Mouse (Mus musculus) lung, embryonic 14.5 days (tissue): ENCODE measurements around the gene Mpzl3. TPM values are rescaled to one million over a fixed set of nuclear protein-coding genes. Genes with fewer than 3 reads are reported as not detected.
"Not testable (repeated sequence)": the region's sequence is repeated elsewhere in the genome, so short reads cannot be mapped to it uniquely, and the experiment has no call there.

Source experiments
- ATAC-seq: fragments of 200-750 bp; cut with Nextera tagmentation; 2 replicates; pipeline ENCODE4 v1.8.0; 2017; ENCODE audit warnings: mild to moderate bottlenecking, moderate TSS enrichment, moderate library complexity; ENCODE audit not compliant: insufficient read depth
- DNase-seq: peaks from one replicate; pipeline ENCODE4 v3.0.0-alpha.2; 2015
- H3K27ac ChIP-seq: fragments of 300-500 bp; sonication (generic); 2 replicates; pipeline ENCODE4 v1.5.1; 2014; ENCODE audit warnings: low read depth, mild to moderate bottlenecking, moderate library complexity
- H3K27me3 ChIP-seq: fragments of 300-500 bp; sonication (generic); 2 replicates; pipeline ENCODE4 v1.6.1; 2014; ENCODE audit warnings: low read length, control low read depth; ENCODE audit not compliant: insufficient read depth
- H3K36me3 ChIP-seq: fragments of 300-500 bp; sonication (generic); 2 replicates; pipeline ENCODE4 v1.6.1; 2014; ENCODE audit warnings: control low read depth; ENCODE audit not compliant: insufficient read depth
- H3K4me1 ChIP-seq: fragments of 300-500 bp; sonication (generic); 2 replicates; pipeline ENCODE4 v1.6.1; 2014; ENCODE audit warnings: antibody characterized with exemption, control low read depth; ENCODE audit not compliant: insufficient read depth
- H3K4me2 ChIP-seq: fragments of 300-500 bp; sonication (generic); 2 replicates; pipeline ENCODE4 v1.6.1; 2014; ENCODE audit warnings: mild to moderate bottlenecking
- H3K4me3 ChIP-seq: fragments of 300-500 bp; sonication (generic); 2 replicates; pipeline ENCODE4 v1.5.1; 2014; ENCODE audit warnings: low read depth, low read length
- H3K9ac ChIP-seq: fragments of 300-500 bp; sonication (generic); 2 replicates; pipeline ENCODE4 v1.6.1; 2014
- H3K9me3 ChIP-seq: fragments of 300-500 bp; sonication (generic); 2 replicates; pipeline ENCODE4 v1.6.1; 2016; ENCODE audit warnings: low read depth, low read length, control low read depth
- CTCF ChIP-seq: IDR thresholded peaks from 2 replicates; pipeline ENCODE4 v1.5.1; 2016; ENCODE audit warnings: antibody characterized with exemption, low read depth
- WGBS: fragments of 180-500 bp; shearing (Covaris S2); extraction: QIAGEN DNeasy Blood & Tissue Kit; methylation state at CpG from one replicate; pipeline ENCODE4 v1.1.7; 2014; 5-methylcytosine and 5-hydroxymethylcytosine counted together
- polyA plus RNA-seq: library from polyadenylated mRNA; unstranded; fragments of >200 nt; fragmentation: Nextera tagmentation; extraction: Ambion mirVana; gene quantifications from 2 replicates; pipeline ENCODE4 v1.2.1, GENCODE M21; 2014

Gene Mpzl3
- polyA plus RNA-seq, 1 experiment from 2014 or later: 2.1 TPM

DNA sequence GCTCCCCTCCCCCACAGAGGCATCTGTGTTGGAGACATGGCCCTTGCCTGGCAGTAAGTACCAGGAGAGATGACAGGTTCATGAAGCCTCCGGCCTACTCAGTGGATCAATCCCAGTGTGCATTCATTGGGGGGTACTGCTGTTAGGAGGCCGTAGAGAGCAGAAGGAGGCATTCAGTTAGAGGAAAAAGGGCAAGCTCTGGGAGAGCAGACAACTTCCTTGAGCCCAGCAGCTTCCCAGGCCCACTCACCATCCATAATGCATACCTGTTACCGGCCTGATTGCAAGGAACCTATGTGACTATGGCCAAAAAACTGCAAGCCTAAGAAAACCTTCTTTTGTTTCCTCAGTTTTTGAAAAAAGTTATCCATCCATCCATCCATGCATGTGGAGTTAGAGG lies 20.5 kb upstream of the Mpzl3 start:
- no peak for DNase-seq
- WGBS: 67% methylated on average over 3 of the region's 3 CpGs

DNA sequence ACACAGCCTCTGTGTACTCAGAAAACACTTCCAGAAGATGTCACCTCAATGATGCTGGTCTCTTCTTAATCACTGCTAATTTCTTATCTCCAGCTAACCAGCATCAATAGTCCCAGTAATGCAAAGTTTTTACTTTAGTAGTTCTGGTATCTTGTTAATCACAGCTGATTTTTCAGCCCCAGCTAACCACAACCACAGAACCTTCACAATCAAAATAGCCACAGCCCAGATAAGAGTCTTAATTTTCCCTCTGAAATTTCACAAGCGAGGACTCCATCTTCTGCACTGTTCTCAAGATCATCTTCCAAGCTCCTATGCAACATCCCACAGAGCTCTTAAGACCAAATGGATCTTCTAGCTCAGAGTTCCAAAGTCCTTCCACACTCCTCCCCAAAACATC lies 17.2 kb upstream of the Mpzl3 start:
- not testable (repeated sequence) for H3K4me1 ChIP-seq, H3K4me3 ChIP-seq, H3K9ac ChIP-seq, H3K27ac ChIP-seq, H3K4me2 ChIP-seq, H3K36me3 ChIP-seq, ATAC-seq, DNase-seq, H3K9me3 ChIP-seq
- peaks cover 28% of the 10 kb centered on the region for H3K27me3 ChIP-seq
- 78% methylated on average over 1 of the region's 1 CpGs for WGBS

More for the DNA sequence above, 20.5 kb upstream of the Mpzl3 start:
- Histone ChIP-seq H3K4me2 (no peak overlapping the region), H3K27me3 (no peaks in the 10 kb centered on the region; the same call in 1 of the 2 replicates), H3K36me3 (no peaks in the 10 kb centered on the region), H3K4me1 (no peaks in the 10 kb centered on the region), H3K9ac (no peak overlapping the region), H3K9me3 (no peaks in the 10 kb centered on the region), H3K4me3 (no peak overlapping the region), H3K27ac (no peak overlapping the region)
- no peak for TF ChIP-seq CTCF
- no peak for ATAC-seq

DNA sequence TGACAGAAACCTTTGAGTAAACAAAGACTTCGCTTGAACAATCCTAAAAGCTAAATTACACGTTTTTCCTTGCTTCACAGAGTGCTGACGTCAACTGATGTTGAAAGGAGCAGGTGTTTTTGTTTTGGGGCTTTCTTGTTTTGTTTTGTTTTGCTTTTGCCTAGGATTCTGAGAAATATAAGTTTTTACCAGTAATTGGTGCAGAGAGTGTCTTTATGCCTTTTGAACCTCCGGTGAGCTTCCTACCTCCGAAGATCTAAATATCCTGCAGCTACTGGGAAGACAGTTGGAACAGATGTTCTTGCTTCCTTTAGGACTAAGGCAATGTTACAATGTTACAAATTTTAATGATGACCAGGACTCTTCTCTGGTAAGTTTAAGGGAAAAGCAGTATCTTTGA lies 15.5 kb upstream of the Mpzl3 start, which contains the start of gene Mpzl2:
Gene Mpzl2 (plus strand): TSS at position 301 of the 400 bp plus-strand sequence.
- no peak within 1 kb of the TSS for H3K27ac ChIP-seq
- ATAC-seq: no peak
- no peak within 1 kb of the TSS for H3K4me3 ChIP-seq
- H3K9me3 ChIP-seq: no peaks in the 10 kb centered on the region
- no peak for TF ChIP-seq CTCF
- no peak for DNase-seq
- 44% methylated on average over 5 of the region's 5 CpGs for WGBS
- no peaks in the 10 kb centered on the region for H3K36me3 ChIP-seq
- H3K4me2 ChIP-seq: peak within 1 kb of the TSS; percentile 35
- H3K27me3 ChIP-seq: peaks cover 42% of the 10 kb centered on the region
- H3K4me1 ChIP-seq: no peaks in the 10 kb centered on the region
- no peak within 1 kb of the TSS for H3K9ac ChIP-seq

DNA sequence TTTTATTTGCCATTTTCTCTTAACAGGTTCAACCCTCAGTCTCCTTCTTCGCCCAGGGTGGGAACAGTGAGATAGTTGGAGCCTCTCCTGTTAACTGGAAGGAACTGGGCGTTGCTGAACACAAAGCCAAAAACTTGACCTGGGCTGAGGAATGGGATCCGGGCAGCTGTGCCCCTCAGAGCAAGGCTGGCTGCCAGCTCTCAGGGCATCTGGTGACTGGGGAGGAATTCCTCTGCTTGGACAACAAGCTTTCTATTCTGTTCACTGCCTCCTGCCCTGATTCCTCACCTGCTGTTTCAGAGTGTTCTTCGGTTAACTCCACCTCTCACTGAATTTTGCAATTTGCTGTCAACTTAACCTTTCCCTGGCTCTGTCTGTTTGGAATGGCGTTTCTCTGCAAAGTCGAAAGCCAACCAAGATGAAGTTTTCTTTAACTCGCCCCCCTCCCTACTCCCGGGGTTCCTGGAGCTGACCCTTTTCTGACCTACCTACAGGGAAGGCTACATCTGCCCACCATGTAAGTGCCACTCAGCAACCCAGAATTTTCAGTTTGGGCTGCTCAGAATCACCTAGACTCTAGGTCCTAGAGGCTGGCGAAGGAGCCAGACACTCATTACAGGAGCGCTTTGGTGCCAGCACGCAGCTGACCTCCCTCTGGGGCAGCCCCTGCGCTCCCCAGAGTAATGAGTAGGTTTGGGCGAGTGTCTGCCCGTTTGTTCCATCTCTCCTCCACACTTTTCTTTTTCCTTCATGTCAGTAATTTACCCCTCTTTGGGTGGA lies 14.7 kb upstream of the Mpzl3 start:
- no peaks in the 10 kb centered on the region for H3K36me3 ChIP-seq
- ATAC-seq: no peak
- no peak overlapping the region for H3K9ac ChIP-seq
- H3K27ac ChIP-seq: no peak overlapping the region
- H3K4me3 ChIP-seq: no peak overlapping the region
- peak; percentile 1 for DNase-seq
- no peaks in the 10 kb centered on the region for H3K4me1 ChIP-seq
- TF ChIP-seq CTCF: no peak
- no peaks in the 10 kb centered on the region for H3K9me3 ChIP-seq
- H3K27me3 ChIP-seq: peaks cover 42% of the 10 kb centered on the region
- 12% methylated on average over 14 of the region's 14 CpGs for WGBS
- peak overlapping the region; percentile 35 for H3K4me2 ChIP-seq

DNA sequence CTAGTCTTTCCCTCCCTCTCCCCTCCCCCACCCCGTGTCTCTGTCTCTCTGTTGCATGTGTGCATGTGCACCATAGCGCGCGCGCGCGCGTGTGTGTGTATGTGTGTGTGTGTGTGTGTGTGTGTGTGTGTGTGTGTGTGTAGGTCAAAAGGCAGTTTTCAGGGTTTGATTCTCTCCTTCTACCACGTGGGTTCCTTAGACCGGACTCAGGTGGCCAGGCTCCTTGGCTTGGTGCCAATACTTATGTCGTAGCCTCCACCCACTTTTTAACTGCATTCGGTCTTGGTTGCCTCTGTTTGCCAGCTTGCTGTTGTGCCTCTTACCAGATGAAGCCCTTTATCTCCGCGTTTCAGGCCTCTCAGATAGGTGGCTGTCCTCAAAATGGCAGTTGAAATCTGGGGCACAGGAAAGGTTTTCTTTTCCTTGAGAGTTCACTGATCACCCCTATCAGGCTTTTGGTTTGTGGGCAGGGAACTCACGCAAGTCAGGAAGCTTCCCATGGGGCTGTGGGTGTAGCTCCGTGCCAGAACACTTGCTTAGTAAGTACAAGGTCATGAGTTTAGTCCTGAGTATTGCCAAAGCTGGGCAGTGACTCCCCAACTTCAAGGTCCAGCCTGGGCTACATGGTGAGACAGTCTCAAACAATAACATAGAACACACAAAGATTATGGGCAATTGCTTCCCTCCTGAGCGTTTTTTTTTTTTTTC lies 13.7 kb upstream of the Mpzl3 start:
- H3K27me3 ChIP-seq: peaks cover 42% of the 10 kb centered on the region
- no peak overlapping the region for H3K27ac ChIP-seq
- H3K36me3 ChIP-seq: no peaks in the 10 kb centered on the region
- no peaks in the 10 kb centered on the region for H3K9me3 ChIP-seq
- WGBS: 38% methylated on average over 17 of the region's 17 CpGs
- peak; percentile 59 for DNase-seq
- no peak for TF ChIP-seq CTCF
- H3K4me2 ChIP-seq: peak overlapping the region; percentile 35
- no peak for ATAC-seq
- H3K9ac ChIP-seq: no peak overlapping the region
- H3K4me3 ChIP-seq: no peak overlapping the region
- no peaks in the 10 kb centered on the region for H3K4me1 ChIP-seq

DNA sequence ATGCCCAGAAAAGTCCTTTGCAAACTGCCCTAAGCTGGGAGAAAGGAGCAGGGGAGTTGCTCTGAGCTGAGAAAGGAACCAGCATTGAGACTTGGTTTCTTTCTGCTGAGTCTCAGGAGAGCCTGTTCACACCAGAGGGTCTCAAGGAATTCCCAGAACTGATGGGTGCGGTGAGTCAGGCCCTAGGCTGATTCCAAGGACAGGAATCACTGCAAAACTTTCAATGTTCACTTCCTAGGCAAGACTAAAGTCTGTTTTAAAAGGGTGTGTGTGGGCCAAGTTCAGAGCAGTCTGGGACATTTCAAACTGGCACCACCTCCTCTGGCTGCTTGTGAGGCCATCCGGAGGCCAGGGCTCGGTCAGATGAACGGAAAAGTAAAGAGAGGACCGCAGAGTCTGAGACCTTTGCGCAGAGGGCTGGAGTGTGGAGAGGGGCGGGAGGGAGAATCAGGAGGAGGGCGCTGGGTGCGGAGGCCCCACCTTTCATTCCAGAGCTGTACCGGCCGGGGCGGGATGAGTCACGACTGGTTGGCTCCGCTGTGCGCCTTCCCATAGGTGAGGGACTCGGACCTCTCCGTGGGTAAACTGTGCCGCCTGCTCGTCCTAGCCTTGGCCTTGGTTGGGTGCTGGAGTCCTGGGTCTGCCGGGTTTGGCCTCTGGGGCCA lies 12.8 kb upstream of the Mpzl3 start:
- peaks cover 42% of the 10 kb centered on the region for H3K27me3 ChIP-seq
- TF ChIP-seq CTCF: no peak
- H3K4me3 ChIP-seq: peak overlapping the region; percentile 34

DNA sequence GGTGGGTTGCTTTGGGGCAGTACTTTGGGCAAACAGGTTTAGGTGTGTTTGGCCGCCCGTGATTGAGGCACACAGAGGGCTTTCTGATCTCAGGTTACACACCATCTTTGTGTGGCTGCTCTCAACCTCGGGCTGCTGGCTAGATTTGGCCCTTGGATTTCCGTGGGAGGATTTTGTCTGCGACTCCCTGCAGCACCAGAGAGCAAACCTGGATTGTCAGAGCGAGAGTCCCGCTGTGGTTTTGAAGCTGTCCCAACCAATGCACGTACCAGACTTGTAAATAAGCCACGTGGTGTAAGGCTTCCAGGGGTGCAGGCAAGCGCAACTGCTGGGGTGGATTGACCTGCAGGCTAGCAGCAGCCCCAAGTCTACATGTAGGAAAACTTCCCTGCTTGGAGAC lies 12.0 kb upstream of the Mpzl3 start:
- peak overlapping the region; percentile 34 for H3K4me3 ChIP-seq
- H3K36me3 ChIP-seq: no peaks in the 10 kb centered on the region
- no peak for TF ChIP-seq CTCF
- ATAC-seq: peak; percentile 57; the same call in 1 of the 2 replicates
- H3K4me1 ChIP-seq: no peaks in the 10 kb centered on the region
- peak; percentile 32 for DNase-seq
- peak overlapping the region; percentile 56 for H3K4me2 ChIP-seq
- H3K9me3 ChIP-seq: no peaks in the 10 kb centered on the region
- peak overlapping the region; percentile 83; the same call in 1 of the 2 replicates for H3K27ac ChIP-seq
- peaks cover 42% of the 10 kb centered on the region for H3K27me3 ChIP-seq
- 1% methylated on average over 10 of the region's 10 CpGs for WGBS
- H3K9ac ChIP-seq: peak overlapping the region; percentile 51

More for the DNA sequence above, 12.8 kb upstream of the Mpzl3 start:
- DNase-seq: peak; percentile 68
- peak; percentile 93 for ATAC-seq
- 3% methylated on average over 20 of the region's 20 CpGs for WGBS
- Histone ChIP-seq H3K4me1 (no peaks in the 10 kb centered on the region), H3K4me2 (peak overlapping the region; percentile 56), H3K27ac (peak overlapping the region; percentile 83), H3K9ac (peak overlapping the region; percentile 51), H3K36me3 (no peaks in the 10 kb centered on the region), H3K9me3 (no peaks in the 10 kb centered on the region)
